Mouse (Mus musculus) c-Kit-negative CD71-positive TER-119-positive erythroid progenitor cells, embryonic 14.5 days (primary cell): ENCODE measurements around the gene Tmem114.

ENCODE experiments used
- DNase-seq: peaks from one replicate; pipeline ENCODE4 v3.0.0-alpha.2; 2013; ENCODE audit warnings: low read depth, low spot score

Gene Tmem114

GRCm38 (mm10) chr16:8409197-8409596 lies 15.7 kb downstream of the Tmem114 start:
- DNase-seq: no peak

- peak; percentile 54 for DNase-seq
Measured at GRCm38 (mm10) chr16:8406708-8407107, 18.2 kb downstream of the Tmem114 start.

- DNase-seq: no peak
Measured at GRCm38 (mm10) chr16:8402663-8403062, 22.3 kb downstream of the Tmem114 start.

- DNase-seq: no peak
Measured at GRCm38 (mm10) chr16:8401171-8401955, 23.6 kb downstream of the Tmem114 start.

- no peak for DNase-seq
Measured at GRCm38 (mm10) chr16:8399868-8400267, 25.1 kb downstream of the Tmem114 start.

- no peak for DNase-seq
Measured at GRCm38 (mm10) chr16:8394946-8395345, 30.0 kb downstream of the Tmem114 start.

- no peak for DNase-seq
Measured at GRCm38 (mm10) chr16:8388491-8388890, 36.4 kb downstream of the Tmem114 start.

GRCm38 (mm10) chr16:8386386-8386785 lies 38.5 kb downstream of the Tmem114 start:
- DNase-seq: no peak

- no peak for DNase-seq
Measured at GRCm38 (mm10) chr16:8385679-8386078, 39.3 kb downstream of the Tmem114 start.

GRCm38 (mm10) chr16:8384772-8385171 lies 40.2 kb downstream of the Tmem114 start:
- DNase-seq: no peak

- DNase-seq: no peak
Measured at GRCm38 (mm10) chr16:8383396-8383795, 41.5 kb downstream of the Tmem114 start.

GRCm38 (mm10) chr16:8363066-8363465 lies 61.9 kb downstream of the Tmem114 start:
- no peak for DNase-seq
